Mouse (Mus musculus): ENCODE results near the gene Tor4a.

- no peak for TF ChIP-seq POLR2A (IDR thresholded peaks at IDR 0.05; ENCODE audit: low read depth, low read length)
- TF ChIP-seq CTCF (IDR thresholded peaks at IDR 0.05; ENCODE audit: extremely low read depth, insufficient read length, insufficient replicate concordance, low read depth, low read length), result no peak
These were observed 34.4 kb upstream of the Tor4a start for GRCm38 (mm10) chr2:25231038-25231437.

Data from small intestine, adult 2 months (tissue).